Mouse (Mus musculus): ENCODE results near the gene Brd1.

- TF ChIP-seq CTCF (IDR thresholded peaks at IDR 0.05; ENCODE audit: low read depth) (no peak), EP300 (IDR thresholded peaks at IDR 0.05; ENCODE audit: low read depth) (no peak)
Measured at GRCm38 (mm10) chr15:88704284-88704683, 29.7 kb downstream of the Brd1 start.

Data from liver, postnatal 0 days (tissue).